Mouse (Mus musculus) heart, adult 2 months (tissue): ENCODE measurements around the gene Per3. TPM values are rescaled to one million over a fixed set of nuclear protein-coding genes. Genes with fewer than 3 reads are reported as not detected.

ENCODE experiments used
- DNase-seq, 2 experiments: peaks; one replicate each; pipeline ENCODE4 v3.0.0; 2021
- H3K27ac ChIP-seq: fragments of 200-600 bp; 2 replicates; pipeline ENCODE4 v1.8.1; 2022
- H3K27me3 ChIP-seq: fragments of 200-500 bp; 2 replicates; pipeline ENCODE4 v1.6.1; 2012; ENCODE audit warnings: mild to moderate bottlenecking, low read length, inconsistent platforms, mixed read lengths; ENCODE audit not compliant: control insufficient read depth, insufficient read depth
- H3K36me3 ChIP-seq: fragments of 200-500 bp; 2 replicates; pipeline ENCODE4 v1.6.1; 2012; ENCODE audit warnings: low read length, inconsistent platforms; ENCODE audit not compliant: control insufficient read depth, insufficient read depth
- H3K4me1 ChIP-seq: fragments of 200-500 bp; 2 replicates; pipeline ENCODE4 v1.6.1; 2011; ENCODE audit warnings: low read length; ENCODE audit not compliant: control insufficient read depth, insufficient read depth
- H3K4me3 ChIP-seq: fragments of 200-600 bp; 2 replicates; pipeline ENCODE4 v1.8.1; 2022
- H3K79me2 ChIP-seq: fragments of 200-500 bp; replicated peaks from 2 replicates; pipeline ENCODE4 v1.6.1; 2012; ENCODE audit warnings: mild to moderate bottlenecking, inconsistent platforms, low read length, moderate library complexity, mixed read lengths; ENCODE audit not compliant: control insufficient read depth, insufficient read depth
- H3K9ac ChIP-seq: fragments of 200-500 bp; 2 replicates; pipeline ENCODE4 v1.6.1; 2012; ENCODE audit warnings: low read depth, mild to moderate bottlenecking, control low read depth, inconsistent platforms, low read length, mixed read lengths
- CTCF ChIP-seq: fragments of 200-600 bp; IDR thresholded peaks from 2 replicates; pipeline ENCODE4 v1.8.1; 2022; ENCODE audit warnings: antibody characterized with exemption, mild to moderate bottlenecking, moderate library complexity
- EP300 ChIP-seq: fragments of 200-500 bp; IDR thresholded peaks from 2 replicates; pipeline ENCODE4 v1.6.1; 2011; ENCODE audit warnings: low read depth, low read length, control low read depth; ENCODE audit not compliant: insufficient read depth
- POLR2A ChIP-seq: fragments of 200-500 bp; IDR thresholded peaks from 2 replicates; pipeline ENCODE4 v1.6.1; 2011; ENCODE audit warnings: mild to moderate bottlenecking, low read depth, low read length, control low read depth; ENCODE audit not compliant: insufficient read depth
- WGBS: fragments of 180-500 bp; shearing (Covaris S2); methylation state at CpG from one replicate; pipeline ENCODE4 v1.1.7; 2018; 5-methylcytosine and 5-hydroxymethylcytosine counted together
- intact Hi-C: fragments of 180-260 bp; cut with DNase I; formaldehyde crosslinking; loops from one replicate; pipeline ENCODE4 v1.15.1; 2025
- polyA plus RNA-seq: library from polyadenylated mRNA; depleted of rRNA; stranded (reverse); fragments of >200 nt; gene quantifications from 2 replicates; pipeline ENCODE4 v1.2.3, GENCODE M21; 2012
- total RNA-seq, 2 experiments: library from RNA; stranded (reverse); gene quantifications; 2 replicates each; pipeline ENCODE4 v1.2.3; 2021

Per3 gene
- total and polyA plus RNA-seq, 3 experiments: 2.2 to 12.2 (median 11.1) TPM

DNA sequence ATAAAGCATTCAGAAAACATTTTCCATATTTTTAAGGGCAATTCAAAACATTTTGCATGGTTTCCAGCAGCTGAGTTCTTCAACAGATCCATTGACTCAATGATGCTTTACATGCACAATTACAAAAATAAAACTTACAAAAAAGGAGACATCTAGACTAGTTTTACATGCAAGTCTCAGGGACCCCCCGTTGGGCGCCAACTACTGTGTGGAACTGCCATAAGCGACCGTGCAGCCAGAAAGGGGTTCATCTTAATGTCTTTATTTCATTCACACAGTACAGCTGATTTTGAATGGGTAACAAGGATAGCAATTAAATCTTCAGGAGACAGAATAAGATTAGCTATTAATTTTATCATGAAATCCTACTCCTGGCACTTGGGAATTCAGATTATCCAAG is 15.1 kb upstream of the Per3 start:
- TF ChIP-seq EP300: no peak
- TF ChIP-seq CTCF: no peak
- no peak for TF ChIP-seq POLR2A
- no peak for DNase-seq
- Histone ChIP-seq H3K79me2 (peaks cover 6% of the 10 kb centered on the region), H3K27me3 (no peaks in the 10 kb centered on the region), H3K9ac (no peak overlapping the region), H3K4me1 (peaks cover 5% of the 10 kb centered on the region), H3K36me3 (peaks cover 16% of the 10 kb centered on the region), H3K4me3 (no peak overlapping the region), H3K27ac (no peak overlapping the region)
- intact Hi-C loops: no loop called here
- WGBS: over 99% methylated on average over 4 of the region's 4 CpGs

DNA sequence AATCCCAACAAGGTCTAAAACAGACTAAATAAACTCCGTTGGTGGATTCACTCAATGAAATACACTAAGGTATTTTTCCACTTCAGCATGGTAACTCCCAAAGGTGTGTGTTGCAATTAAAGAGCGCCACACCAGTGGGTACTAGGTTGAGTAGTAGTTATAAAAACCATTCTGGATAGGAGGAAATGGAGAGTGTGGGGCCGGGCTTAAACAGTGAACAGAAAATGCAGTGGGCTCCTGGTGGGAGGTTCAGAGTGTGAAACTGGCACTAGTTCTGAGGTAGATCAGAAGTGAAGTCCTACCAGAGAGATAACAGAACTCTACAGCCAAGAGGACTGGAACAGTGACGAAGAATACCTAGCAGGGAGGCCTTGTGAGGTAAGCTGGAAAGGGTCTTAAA is 14.2 kb upstream of the Per3 start:
- Histone ChIP-seq H3K9ac (no peak overlapping the region), H3K4me3 (no peak overlapping the region)

DNA sequence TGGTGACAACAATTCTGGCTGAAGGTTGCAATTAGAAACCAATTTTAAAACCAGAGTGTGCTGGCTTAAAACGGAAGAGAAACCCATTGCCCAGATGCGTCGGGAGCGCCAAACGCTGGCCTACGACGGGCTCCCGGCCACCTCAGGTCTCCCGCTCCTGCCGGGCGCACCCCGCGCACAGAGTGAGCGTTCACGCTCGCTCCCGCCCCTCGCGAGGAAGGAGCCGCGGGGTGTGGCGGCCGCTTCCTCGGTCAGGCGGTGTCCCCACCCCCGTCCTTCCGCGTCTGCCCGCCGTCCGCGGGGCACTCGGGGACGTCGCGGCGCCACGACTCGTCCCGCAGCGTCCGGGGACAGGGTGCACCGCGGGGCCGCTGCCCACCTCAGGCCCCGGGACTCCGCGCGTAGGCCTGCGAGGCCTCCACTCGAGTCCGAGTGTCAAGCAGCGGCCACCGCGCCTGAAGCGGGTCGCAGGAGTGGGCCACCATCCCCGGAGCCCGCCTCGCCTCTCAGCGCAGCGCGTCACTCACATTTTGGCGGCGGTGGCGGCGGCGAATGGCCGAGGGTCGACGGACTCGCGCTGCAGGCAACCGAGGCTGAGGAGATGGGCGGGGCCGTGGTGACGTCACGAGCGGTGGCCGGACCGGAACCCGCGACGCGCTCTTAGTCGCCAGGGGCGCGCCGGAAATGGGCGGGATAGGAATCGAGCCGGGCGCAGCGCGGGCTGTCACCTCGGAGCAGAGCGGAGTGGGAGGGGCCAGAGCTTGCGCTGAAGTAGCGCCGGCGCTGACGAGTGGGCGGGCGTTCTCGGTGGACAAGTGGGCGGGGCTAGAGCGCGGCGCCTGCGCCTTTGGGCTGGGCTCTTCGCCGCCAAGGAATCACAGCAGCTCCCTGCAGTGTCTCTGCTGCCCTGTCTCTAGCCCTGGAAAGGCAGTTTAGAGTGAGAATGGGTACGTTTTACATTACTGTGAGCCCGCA is 13.2 kb upstream of the Per3 start, which contains the start of gene Vamp3:
Vamp3 (minus strand) TSS at position 617 of the 975 bp plus-strand sequence.
- intact Hi-C loops: no loop called here
- under 1% methylated on average over 114 of the region's 114 CpGs for WGBS
- TF ChIP-seq CTCF (no peak), EP300 (peak; percentile 77; the same call in 1 of the 2 replicates), POLR2A (peak; percentile 80)
- Histone ChIP-seq H3K36me3 (peaks cover 27% of the 10 kb centered on the region), H3K27ac (peak within 1 kb of the TSS; percentile 97), H3K4me3 (peak within 1 kb of the TSS; percentile 93), H3K79me2 (peaks cover 11% of the 10 kb centered on the region), H3K4me1 (peaks cover 6% of the 10 kb centered on the region), H3K9ac (peak within 1 kb of the TSS; percentile 95), H3K27me3 (no peaks in the 10 kb centered on the region)
- peak; percentile 99 for DNase-seq

More for the DNA sequence above, 14.2 kb upstream of the Per3 start:
- Histone ChIP-seq H3K27ac (no peak overlapping the region; the same call in 1 of the 2 replicates), H3K36me3 (peaks cover 20% of the 10 kb centered on the region), H3K79me2 (peaks cover 6% of the 10 kb centered on the region), H3K4me1 (peaks cover 5% of the 10 kb centered on the region), H3K27me3 (no peaks in the 10 kb centered on the region)
- TF ChIP-seq CTCF: no peak
- 79% methylated on average over 4 of the region's 4 CpGs for WGBS
- DNase-seq: no peak
- intact Hi-C loops: no loop called here

DNA sequence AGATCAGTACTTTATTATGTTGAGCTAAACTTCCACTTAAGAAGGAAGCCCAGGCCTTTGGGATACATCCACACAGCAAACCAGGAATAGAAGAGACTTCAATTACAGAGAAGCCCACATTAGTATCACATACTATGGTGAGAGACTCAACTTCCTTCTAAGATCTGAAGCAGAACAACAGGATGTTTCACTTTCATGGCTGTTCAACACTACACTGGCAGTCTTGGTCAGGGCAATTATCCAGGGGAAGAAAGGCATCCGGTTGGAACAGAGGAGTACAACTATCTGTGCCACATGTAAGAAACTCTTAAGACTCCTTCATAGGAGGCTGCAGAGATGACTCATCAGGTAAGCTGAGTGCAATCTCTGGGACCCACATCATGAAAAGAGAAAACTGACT is 6.7 kb upstream of the Per3 start:
- Histone ChIP-seq H3K27ac (no peak overlapping the region), H3K4me1 (peaks cover 10% of the 10 kb centered on the region), H3K4me3 (no peak overlapping the region), H3K36me3 (peaks cover 36% of the 10 kb centered on the region), H3K27me3 (no peaks in the 10 kb centered on the region), H3K9ac (no peak overlapping the region; the same call in 1 of the 2 replicates), H3K79me2 (peaks cover 17% of the 10 kb centered on the region)
- no peak for DNase-seq
- 35% methylated on average over 1 of the region's 1 CpGs for WGBS
- intact Hi-C loops: no loop called here
- no peak for TF ChIP-seq POLR2A
- no peak for TF ChIP-seq CTCF
- TF ChIP-seq EP300: no peak

DNA sequence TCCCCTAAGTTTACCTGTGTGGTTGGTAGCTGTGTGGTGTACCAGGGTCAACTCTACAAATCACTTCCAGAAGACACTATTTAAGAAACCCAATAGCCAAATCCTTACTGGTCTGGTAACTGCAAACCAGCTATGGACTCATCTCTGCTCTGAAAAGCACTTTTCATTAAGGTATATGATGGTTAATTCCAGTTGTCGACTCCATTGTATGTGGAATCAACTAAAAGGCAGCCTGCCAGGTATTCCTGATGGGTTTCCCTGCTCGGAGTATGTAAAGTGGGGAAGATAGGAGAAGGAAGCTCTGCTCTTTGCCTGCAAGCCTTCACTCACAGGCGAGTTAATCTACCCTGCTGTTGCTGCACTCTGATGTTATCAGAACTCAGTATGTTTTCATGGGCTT is 2.1 kb upstream of the Per3 start:
- WGBS: 77% methylated on average over 3 of the region's 3 CpGs
- no peak for DNase-seq
- H3K27me3 ChIP-seq: no peaks in the 10 kb centered on the region
- H3K36me3 ChIP-seq: peaks cover 21% of the 10 kb centered on the region
- no peak overlapping the region for H3K9ac ChIP-seq
- peaks cover 6% of the 10 kb centered on the region; the same call in 1 of the 2 replicates for H3K79me2 ChIP-seq
- H3K4me3 ChIP-seq: no peak overlapping the region
- H3K27ac ChIP-seq: no peak overlapping the region
- TF ChIP-seq EP300: no peak
- no peak for TF ChIP-seq CTCF
- no peak for TF ChIP-seq POLR2A
- intact Hi-C loops: no loop called here
- peaks cover 15% of the 10 kb centered on the region for H3K4me1 ChIP-seq
